Comparison of ENCODE assay signal across 11 mouse cellular contexts in genomic region chr19:47887417-47887816, GRCm38 (mm10). TPM values are rescaled to one million over a fixed set of nuclear protein-coding genes. Genes with fewer than 3 reads are reported as not detected.
DNase-seq lines count a peak whose midpoint lies in the region; ATAC-seq and TF ChIP-seq lines count a peak whose summit lies in the region.
"Had no signal": no experiment of that assay in that cellular context is flagged by ENCODE, and none has a peak within 500 bp of the region (broad histone marks: within the 10 kb centered on the region; RNA-seq: fewer than 3 reads in every experiment).

No protein-coding gene starts in this region.

- no peak for TF ChIP-seq EP300 in liver, postnatal 0 days (IDR thresholded peaks at IDR 0.05; ENCODE audit: low read depth)

- no peak overlapping the region for H3K4me3 ChIP-seq in midbrain, embryonic 11.5 days (ENCODE audit: low read depth, low read length)
- no peak overlapping the region for H3K4me3 ChIP-seq in midbrain, embryonic 13.5 days (replicated peaks)
- no peak overlapping the region for H3K4me3 ChIP-seq in forebrain, postnatal 0 days (ENCODE audit: low read depth, low read length)
- no peak overlapping the region for H3K4me3 ChIP-seq in liver, postnatal 0 days (ENCODE audit: low read depth, low read length)
- H3K4me3 ChIP-seq: embryonic facial prominence, embryonic 13.5 days; intestine, embryonic 15.5 days had no signal

- H3K36me3 ChIP-seq in midbrain, embryonic 11.5 days (ENCODE audit: control insufficient read depth, insufficient read depth, low read length): no peaks in the 10 kb centered on the region
- H3K36me3 ChIP-seq in midbrain, embryonic 13.5 days: no peaks in the 10 kb centered on the region
- no peaks in the 10 kb centered on the region for H3K36me3 ChIP-seq in forebrain, postnatal 0 days (ENCODE audit: insufficient read depth)
- no peaks in the 10 kb centered on the region for H3K36me3 ChIP-seq in liver, postnatal 0 days (replicated peaks; ENCODE audit: insufficient read depth, low read length)
- H3K36me3 ChIP-seq: embryonic facial prominence, embryonic 13.5 days; intestine, embryonic 15.5 days had no signal

- no peak overlapping the region for H3K27ac ChIP-seq in midbrain, embryonic 11.5 days (ENCODE audit: low read depth, low read length)
- H3K27ac ChIP-seq in midbrain, embryonic 13.5 days: no peak overlapping the region
- H3K27ac ChIP-seq in forebrain, postnatal 0 days (ENCODE audit: low read depth, low read length): no peak overlapping the region
- H3K27ac ChIP-seq in liver, postnatal 0 days (ENCODE audit: low read depth): no peak overlapping the region
- H3K27ac ChIP-seq: embryonic facial prominence, embryonic 13.5 days; intestine, embryonic 15.5 days had no signal

- ATAC-seq in midbrain, embryonic 11.5 days (ENCODE audit: low FRiP score): no peak
- no peak for ATAC-seq in midbrain, embryonic 13.5 days
- ATAC-seq in forebrain, postnatal 0 days: peak; percentile 51
- no peak for ATAC-seq in liver, postnatal 0 days

- no peak overlapping the region for H3K4me2 ChIP-seq in midbrain, embryonic 11.5 days
- H3K4me2 ChIP-seq in midbrain, embryonic 13.5 days (replicated peaks): no peak overlapping the region
- H3K4me2 ChIP-seq in forebrain, postnatal 0 days (ENCODE audit: low read depth): no peak overlapping the region
- no peak overlapping the region for H3K4me2 ChIP-seq in liver, postnatal 0 days (ENCODE audit: low read depth, low read length)
- H3K4me2 ChIP-seq: embryonic facial prominence, embryonic 13.5 days; intestine, embryonic 15.5 days had no signal

- no peaks in the 10 kb centered on the region for H3K4me1 ChIP-seq in midbrain, embryonic 11.5 days (ENCODE audit: control insufficient read depth, insufficient read depth, low read length)
- no peaks in the 10 kb centered on the region for H3K4me1 ChIP-seq in midbrain, embryonic 13.5 days (replicated peaks)
- H3K4me1 ChIP-seq in forebrain, postnatal 0 days (ENCODE audit: insufficient read depth): no peaks in the 10 kb centered on the region
- H3K4me1 ChIP-seq in liver, postnatal 0 days (ENCODE audit: insufficient read depth): peaks cover 6% of the 10 kb centered on the region

- WGBS in midbrain, embryonic 11.5 days: 88% methylated on average over 10 of the region's 10 CpGs
- 93% methylated on average over 10 of the region's 10 CpGs for WGBS in midbrain, embryonic 13.5 days
- WGBS in forebrain, postnatal 0 days: 62% methylated on average over 10 of the region's 10 CpGs
- 76% methylated on average over 10 of the region's 10 CpGs for WGBS in liver, postnatal 0 days (ENCODE audit: insufficient replicate concordance)

- H3K27me3 ChIP-seq in midbrain, embryonic 11.5 days (ENCODE audit: control insufficient read depth, insufficient read depth, low read length): no peaks in the 10 kb centered on the region
- no peaks in the 10 kb centered on the region for H3K27me3 ChIP-seq in midbrain, embryonic 13.5 days
- no peaks in the 10 kb centered on the region for H3K27me3 ChIP-seq in forebrain, postnatal 0 days (ENCODE audit: insufficient read depth, low read length)
- H3K27me3 ChIP-seq in liver, postnatal 0 days (ENCODE audit: insufficient read depth, low read length): no peaks in the 10 kb centered on the region
- H3K27me3 ChIP-seq: embryonic facial prominence, embryonic 13.5 days; intestine, embryonic 15.5 days had no signal

- TF ChIP-seq CTCF in forebrain, postnatal 0 days (IDR thresholded peaks at IDR 0.05; ENCODE audit: low read depth): no peak
- TF ChIP-seq CTCF in liver, postnatal 0 days (IDR thresholded peaks at IDR 0.05; ENCODE audit: low read depth): no peak

- no peak overlapping the region for H3K9ac ChIP-seq in midbrain, embryonic 11.5 days (ENCODE audit: low read length)
- no peak overlapping the region for H3K9ac ChIP-seq in midbrain, embryonic 13.5 days (replicated peaks)
- no peak overlapping the region for H3K9ac ChIP-seq in forebrain, postnatal 0 days
- H3K9ac ChIP-seq in liver, postnatal 0 days (replicated peaks): no peak overlapping the region
- H3K9ac ChIP-seq: embryonic facial prominence, embryonic 13.5 days; intestine, embryonic 15.5 days had no signal

- no peaks in the 10 kb centered on the region for H3K9me3 ChIP-seq in midbrain, embryonic 11.5 days (ENCODE audit: control insufficient read depth, low read length)
- no peaks in the 10 kb centered on the region for H3K9me3 ChIP-seq in midbrain, embryonic 13.5 days
- H3K9me3 ChIP-seq in forebrain, postnatal 0 days (ENCODE audit: low read length): no peaks in the 10 kb centered on the region
- no peaks in the 10 kb centered on the region for H3K9me3 ChIP-seq in liver, postnatal 0 days (ENCODE audit: low read length)
- H3K9me3 ChIP-seq: embryonic facial prominence, embryonic 13.5 days; intestine, embryonic 15.5 days had no signal

- DNase-seq in midbrain, embryonic 11.5 days (ENCODE audit: low spot score, missing footprints): peak; percentile 31
- DNase-seq in forebrain, postnatal 0 days: peak; percentile 45
- peak; percentile 25 for DNase-seq in layer of hippocampus, adult 9-10 months (ENCODE audit: low spot score)
- peak; percentile 40 for DNase-seq in thymus, postnatal 0 days (ENCODE audit: low spot score)
- DNase-seq in cerebellum, adult 9-10 months: no peak
- no peak for DNase-seq in liver, postnatal 0 days
- DNase-seq in embryo, embryonic 10 days (ENCODE audit: low spot score): no peak
- DNase-seq: lung, adult 2 months had no signal

RNA-seq across cellular contexts. Expression of gene Gsto2, which starts 22.1 kb away (rescaled TPM):
- polyA plus RNA-seq in midbrain, embryonic 11.5 days (2014; fragmentation: Nextera tagmentation; extraction: Ambion mirVana): 1.4 and 1.8 TPM in 2 replicates
- 1.2 and 1.5 TPM in 2 replicates for polyA plus RNA-seq in midbrain, embryonic 13.5 days (2015; fragmentation: Nextera tagmentation; extraction: Ambion mirVana)
- 0.77 and 0.95 TPM in 2 replicates for total RNA-seq in forebrain, postnatal 0 days (2014; rRNA removed)
- 0.88 and 0.93 TPM in 2 replicates for polyA plus RNA-seq in forebrain, postnatal 0 days (2015; fragmentation: Nextera tagmentation; extraction: Ambion mirVana)
- 0.39 and 0.52 TPM in 2 replicates for polyA plus RNA-seq in thymus, postnatal 0 days (2015; fragmentation: Nextera tagmentation; extraction: Ambion mirVana)
- 0.25 and 0.39 TPM in 2 replicates for polyA plus RNA-seq in liver, postnatal 0 days (2015; fragmentation: Nextera tagmentation; extraction: Ambion mirVana)

RNA-seq across cellular contexts. Expression of gene Cfap43, which starts 31.7 kb away (rescaled TPM):
- 0.05 and 0.07 TPM in 2 replicates for polyA plus RNA-seq in midbrain, embryonic 11.5 days (2014; fragmentation: Nextera tagmentation; extraction: Ambion mirVana)
- 0.24 and 0.36 TPM in 2 replicates for polyA plus RNA-seq in midbrain, embryonic 13.5 days (2015; fragmentation: Nextera tagmentation; extraction: Ambion mirVana)
- total RNA-seq in forebrain, postnatal 0 days (2014; rRNA removed): 2.1 and 2.3 TPM in 2 replicates
- polyA plus RNA-seq in forebrain, postnatal 0 days (2015; fragmentation: Nextera tagmentation; extraction: Ambion mirVana): 0.99 and 1.8 TPM in 2 replicates
- polyA plus RNA-seq in thymus, postnatal 0 days (2015; fragmentation: Nextera tagmentation; extraction: Ambion mirVana): 0.20 and 0.35 TPM in 2 replicates
- polyA plus RNA-seq in liver, postnatal 0 days (2015; fragmentation: Nextera tagmentation; extraction: Ambion mirVana): 0.05 TPM in 1 of 2 replicates, not detected in the other

RNA-seq across cellular contexts. Expression of gene Itprip, which starts 31.7 kb away (rescaled TPM):
- polyA plus RNA-seq in midbrain, embryonic 11.5 days (2014; fragmentation: Nextera tagmentation; extraction: Ambion mirVana): 11.8 and 13.2 TPM in 2 replicates
- polyA plus RNA-seq in midbrain, embryonic 13.5 days (2015; fragmentation: Nextera tagmentation; extraction: Ambion mirVana): 8.5 and 9.2 TPM in 2 replicates
- 3.8 and 4.9 TPM in 2 replicates for total RNA-seq in forebrain, postnatal 0 days (2014; rRNA removed)
- polyA plus RNA-seq in forebrain, postnatal 0 days (2015; fragmentation: Nextera tagmentation; extraction: Ambion mirVana): 2.2 and 2.4 TPM in 2 replicates
- 20.9 and 21.1 TPM in 2 replicates for polyA plus RNA-seq in thymus, postnatal 0 days (2015; fragmentation: Nextera tagmentation; extraction: Ambion mirVana)
- polyA plus RNA-seq in liver, postnatal 0 days (2015; fragmentation: Nextera tagmentation; extraction: Ambion mirVana): 2.4 and 2.8 TPM in 2 replicates

RNA-seq across cellular contexts. Expression of gene Gsto1, which starts 32.6 kb away (rescaled TPM):
- 78.9 and 81.1 TPM in 2 replicates for polyA plus RNA-seq in midbrain, embryonic 11.5 days (2014; fragmentation: Nextera tagmentation; extraction: Ambion mirVana)
- polyA plus RNA-seq in midbrain, embryonic 13.5 days (2015; fragmentation: Nextera tagmentation; extraction: Ambion mirVana): 89.1 and 98.3 TPM in 2 replicates
- total RNA-seq in forebrain, postnatal 0 days (2014; rRNA removed): 120 and 187 TPM in 2 replicates
- 166 and 184 TPM in 2 replicates for polyA plus RNA-seq in forebrain, postnatal 0 days (2015; fragmentation: Nextera tagmentation; extraction: Ambion mirVana)
- 84.0 and 157 TPM in 2 replicates for polyA plus RNA-seq in thymus, postnatal 0 days (2015; fragmentation: Nextera tagmentation; extraction: Ambion mirVana)
- polyA plus RNA-seq in liver, postnatal 0 days (2015; fragmentation: Nextera tagmentation; extraction: Ambion mirVana): 151 and 198 TPM in 2 replicates

RNA-seq across cellular contexts. Expression of gene Cfap58, which starts 50.1 kb away (rescaled TPM):
- polyA plus RNA-seq in midbrain, embryonic 11.5 days (2014; fragmentation: Nextera tagmentation; extraction: Ambion mirVana): 0.14 and 0.20 TPM in 2 replicates
- 0.32 and 0.48 TPM in 2 replicates for polyA plus RNA-seq in midbrain, embryonic 13.5 days (2015; fragmentation: Nextera tagmentation; extraction: Ambion mirVana)
- 0.46 and 2.6 TPM in 2 replicates for total RNA-seq in forebrain, postnatal 0 days (2014; rRNA removed)
- polyA plus RNA-seq in forebrain, postnatal 0 days (2015; fragmentation: Nextera tagmentation; extraction: Ambion mirVana): 0.42 and 0.62 TPM in 2 replicates
- 0.09 and 0.18 TPM in 2 replicates for polyA plus RNA-seq in thymus, postnatal 0 days (2015; fragmentation: Nextera tagmentation; extraction: Ambion mirVana)
- polyA plus RNA-seq in liver, postnatal 0 days (2015; fragmentation: Nextera tagmentation; extraction: Ambion mirVana): not detected in 2 replicates
- polyA plus RNA-seq: intestine, embryonic 15.5 days had no signal

Comparison
In these comparisons a context has a peak if more than half of its experiments do, and no peak if none do; other contexts are left out.
1. DNase-seq: peak in midbrain, embryonic 11.5 days (single experiment), forebrain, postnatal 0 days (single experiment), layer of hippocampus, adult 9-10 months (single experiment) and thymus, postnatal 0 days (single experiment); none in cerebellum, adult 9-10 months (single experiment), liver, postnatal 0 days (single experiment) and embryo, embryonic 10 days (single experiment).